Mouse (Mus musculus): ENCODE measurements around the gene Zfp3.

DNA sequence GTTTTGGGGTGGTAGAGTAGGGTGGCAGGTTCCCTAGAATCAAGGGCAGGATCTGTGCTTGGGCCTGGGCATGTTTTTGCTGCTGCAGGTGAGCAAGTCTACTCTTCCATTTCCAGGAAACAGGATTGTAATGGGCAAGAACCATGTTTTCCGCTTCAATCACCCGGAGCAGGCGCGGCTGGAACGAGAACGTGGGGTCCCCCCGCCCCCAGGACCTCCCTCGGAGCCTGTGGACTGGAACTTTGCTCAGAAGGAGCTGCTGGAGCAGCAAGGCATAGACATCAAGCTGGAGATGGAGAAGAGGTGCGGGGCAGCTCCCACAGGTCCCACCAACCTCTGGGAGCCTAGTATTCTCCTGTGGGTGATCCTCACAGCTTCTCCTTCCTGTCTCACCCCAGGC, 39.3 kb upstream of the Zfp3 start:
- no peak for TF ChIP-seq POLR2A (IDR thresholded peaks at IDR 0.05; ENCODE audit: extremely low read depth, insufficient read depth, low read length)
- no peak for TF ChIP-seq CTCF (IDR thresholded peaks at IDR 0.05; ENCODE audit: extremely low read depth, insufficient read depth, low read length)

Data from cortical plate, adult 2 months (tissue).